Mouse (Mus musculus) myocyte (in vitro differentiated cells): ENCODE measurements at regions not wholly inside any gene's neighbourhood (a gene's known extent, or its start where the extent isn't known, plus 50 kb on each side); places are given as distances from the start of the nearest gene placed in this dataset.

ENCODE experiments used
- H3K27me3 ChIP-seq: one replicate; pipeline ENCODE4 v1.6.1; 2011; ENCODE audit not compliant: control insufficient read depth, insufficient read depth, insufficient read length
- H3K36me3 ChIP-seq: one replicate; pipeline ENCODE4 v1.6.1; 2011; ENCODE audit not compliant: control insufficient read depth, insufficient read depth
- H3K4me2 ChIP-seq: one replicate; pipeline ENCODE4 v1.6.1; 2011; ENCODE audit warnings: low read depth, control low read depth
- H3K4me3 ChIP-seq: one replicate; pipeline ENCODE4 v1.5.1; 2011; ENCODE audit warnings: mild to moderate bottlenecking, control low read depth, moderate library complexity
- H3K79me2 ChIP-seq: one replicate; pipeline ENCODE4 v1.6.1; 2011; ENCODE audit not compliant: control insufficient read depth, insufficient read depth
- H3ac ChIP-seq: one replicate; pipeline ENCODE4 v1.6.1; 2011; ENCODE audit not compliant: control insufficient read depth, insufficient read length
- CEBPB ChIP-seq: IDR thresholded peaks from 2 replicates; pipeline ENCODE4 v1.6.1; 2011; ENCODE audit warnings: mild to moderate bottlenecking, moderate library complexity; ENCODE audit not compliant: poor library complexity, insufficient read depth, severe bottlenecking
- E2F4 ChIP-seq: IDR thresholded peaks from one replicate; pipeline ENCODE4 v1.6.1; 2011; ENCODE audit warnings: mild to moderate bottlenecking, control low read depth, moderate library complexity; ENCODE audit not compliant: insufficient read depth
- MAX ChIP-seq: IDR thresholded peaks from one replicate; pipeline ENCODE4 v1.6.1; 2011; ENCODE audit warnings: low read depth, mild to moderate bottlenecking, control low read depth
- MYOD1 ChIP-seq, 3 experiments: IDR thresholded peaks; one replicate each; pipeline ENCODE4 v1.6.1; 2011; ENCODE audit warnings: control low read depth in 2 of 3, low read depth in 2 of 3, mild to moderate bottlenecking in 2 of 3, moderate library complexity in 1 of 3; ENCODE audit not compliant: insufficient read length in 2 of 3, control insufficient read depth in 1 of 3
- MYOG ChIP-seq, 3 experiments: IDR thresholded peaks; one replicate each; pipeline ENCODE4 v1.6.1; 2011; ENCODE audit warnings: control low read depth in 2 of 3, low read depth in 2 of 3, mild to moderate bottlenecking in 2 of 3; ENCODE audit not compliant: insufficient read length in 2 of 3, control insufficient read depth in 1 of 3, insufficient read depth in 1 of 3
- POLR2A ChIP-seq: IDR thresholded peaks from one replicate; pipeline ENCODE4 v1.6.1; 2011; ENCODE audit warnings: low read depth, mild to moderate bottlenecking, control low read depth, moderate library complexity; ENCODE audit not compliant: insufficient read length
- POLR2AphosphoS2 ChIP-seq: IDR thresholded peaks from one replicate; pipeline ENCODE4 v1.6.1; 2011; ENCODE audit warnings: low read depth, control low read depth; ENCODE audit not compliant: insufficient read length
- REST ChIP-seq: IDR thresholded peaks from one replicate; pipeline ENCODE4 v1.6.1; 2011; ENCODE audit warnings: mild to moderate bottlenecking, control low read depth, moderate library complexity; ENCODE audit not compliant: insufficient read depth, insufficient read length
- SRF ChIP-seq: IDR thresholded peaks from one replicate; pipeline ENCODE4 v1.6.1; 2011; ENCODE audit warnings: low read depth; ENCODE audit not compliant: control insufficient read depth, insufficient read length
- TCF12 ChIP-seq: IDR thresholded peaks from one replicate; pipeline ENCODE4 v1.6.1; 2011; ENCODE audit warnings: mild to moderate bottlenecking, control low read depth; ENCODE audit not compliant: poor library complexity, insufficient read depth, severe bottlenecking
- TCF3 ChIP-seq: IDR thresholded peaks from one replicate; pipeline ENCODE4 v1.6.1; 2011; ENCODE audit warnings: low read depth, control low read depth; ENCODE audit not compliant: insufficient read length
- USF1 ChIP-seq: IDR thresholded peaks from one replicate; pipeline ENCODE4 v1.6.1; 2011; ENCODE audit warnings: low read depth, mild to moderate bottlenecking, control low read depth, moderate library complexity

- Histone ChIP-seq H3K79me2 (no peaks in the 10 kb centered on the region), H3K4me3 (no peak overlapping the region), H3K27me3 (no peaks in the 10 kb centered on the region), H3K4me2 (no peak overlapping the region), H3ac (no peak overlapping the region), H3K36me3 (no peaks in the 10 kb centered on the region)
- TF ChIP-seq POLR2AphosphoS2 (no peak), TCF3 (no peak), E2F4 (no peak), SRF (no peak), MAX (no peak), TCF12 (no peak), CEBPB (no peak), MYOG (IDR thresholded peaks at IDR 0.05; ENCODE audit: control insufficient read depth in 1 of 3, insufficient read depth in 1 of 3, insufficient read length in 2 of 3, low read depth in 2 of 3) (no peak), USF1 (no peak), REST (no peak), MYOD1 (IDR thresholded peaks at IDR 0.05; ENCODE audit: control insufficient read depth in 1 of 3, insufficient read length in 2 of 3, low read depth in 2 of 3) (no peak), POLR2A (no peak)
These were observed 89.1 kb downstream of the Klf5 start for GRCm38 (mm10) chr14:99387581-99387980.

DNA sequence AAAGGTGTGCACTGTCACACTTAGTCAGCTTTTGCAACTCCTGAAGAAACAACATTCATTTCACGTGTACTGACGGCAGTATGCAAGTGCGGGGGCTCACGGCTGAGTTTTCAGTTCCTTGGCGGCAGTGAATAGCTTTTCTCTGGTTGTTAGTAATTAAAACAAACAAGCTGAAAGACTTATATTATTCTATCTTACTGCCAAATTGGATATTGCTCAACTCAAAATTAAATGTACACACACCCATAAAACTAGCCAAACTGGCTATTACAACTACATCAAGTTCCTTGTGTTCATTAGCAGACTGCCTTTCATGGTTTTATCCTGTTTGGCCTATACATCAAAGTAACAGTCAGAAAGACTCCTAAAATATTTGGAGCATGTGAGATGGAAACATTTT is 90.8 kb downstream of the Klf5 start:
- TF ChIP-seq POLR2AphosphoS2 (no peak), USF1 (no peak), POLR2A (no peak), CEBPB (no peak), E2F4 (no peak), TCF12 (no peak), MYOG (IDR thresholded peaks at IDR 0.05; ENCODE audit: control insufficient read depth in 1 of 3, insufficient read depth in 1 of 3, insufficient read length in 2 of 3, low read depth in 2 of 3) (no peak), TCF3 (no peak), REST (no peak), MYOD1 (IDR thresholded peaks at IDR 0.05; ENCODE audit: control insufficient read depth in 1 of 3, insufficient read length in 2 of 3, low read depth in 2 of 3) (no peak), SRF (no peak), MAX (no peak)
- Histone ChIP-seq H3K79me2 (no peaks in the 10 kb centered on the region), H3ac (no peak overlapping the region), H3K27me3 (no peaks in the 10 kb centered on the region), H3K36me3 (no peaks in the 10 kb centered on the region), H3K4me3 (no peak overlapping the region), H3K4me2 (no peak overlapping the region)

GRCm38 (mm10) chr14:99391700-99392099 is 93.2 kb downstream of the Klf5 start:
- no peaks in the 10 kb centered on the region for H3K36me3 ChIP-seq
- H3K27me3 ChIP-seq = no peaks in the 10 kb centered on the region
- H3ac ChIP-seq = no peak overlapping the region
- H3K4me3 ChIP-seq = no peak overlapping the region
- no peak for TF ChIP-seq E2F4
- no peak for TF ChIP-seq MYOG (IDR thresholded peaks at IDR 0.05; ENCODE audit: control insufficient read depth in 1 of 3, insufficient read depth in 1 of 3, insufficient read length in 2 of 3, low read depth in 2 of 3)
- TF ChIP-seq POLR2A = no peak
- TF ChIP-seq TCF3 = no peak
- TF ChIP-seq POLR2AphosphoS2 = no peak
- no peak for TF ChIP-seq MYOD1 (IDR thresholded peaks at IDR 0.05; ENCODE audit: control insufficient read depth in 1 of 3, insufficient read length in 2 of 3, low read depth in 2 of 3)
- TF ChIP-seq MAX = no peak
- TF ChIP-seq USF1 = no peak
- TF ChIP-seq TCF12 = no peak
- no peak for TF ChIP-seq REST
- no peak for TF ChIP-seq SRF
- TF ChIP-seq CEBPB = no peak
- no peak overlapping the region for H3K4me2 ChIP-seq
- H3K79me2 ChIP-seq = no peaks in the 10 kb centered on the region

GRCm38 (mm10) chr14:99392813-99393212 is 94.3 kb downstream of the Klf5 start:
- no peak overlapping the region for H3K4me2 ChIP-seq
- no peaks in the 10 kb centered on the region for H3K27me3 ChIP-seq
- no peak for TF ChIP-seq POLR2AphosphoS2
- TF ChIP-seq MYOD1 (IDR thresholded peaks at IDR 0.05; ENCODE audit: control insufficient read depth in 1 of 3, insufficient read length in 2 of 3, low read depth in 2 of 3) = no peak
- no peak for TF ChIP-seq USF1
- no peak for TF ChIP-seq CEBPB
- no peak for TF ChIP-seq TCF12
- TF ChIP-seq MYOG (IDR thresholded peaks at IDR 0.05; ENCODE audit: control insufficient read depth in 1 of 3, insufficient read depth in 1 of 3, insufficient read length in 2 of 3, low read depth in 2 of 3) = no peak
- TF ChIP-seq TCF3 = no peak
- TF ChIP-seq POLR2A = no peak
- no peak for TF ChIP-seq SRF
- no peak for TF ChIP-seq MAX
- H3K79me2 ChIP-seq = no peaks in the 10 kb centered on the region
- no peaks in the 10 kb centered on the region for H3K36me3 ChIP-seq
- no peak overlapping the region for H3K4me3 ChIP-seq
- no peak overlapping the region for H3ac ChIP-seq

DNA sequence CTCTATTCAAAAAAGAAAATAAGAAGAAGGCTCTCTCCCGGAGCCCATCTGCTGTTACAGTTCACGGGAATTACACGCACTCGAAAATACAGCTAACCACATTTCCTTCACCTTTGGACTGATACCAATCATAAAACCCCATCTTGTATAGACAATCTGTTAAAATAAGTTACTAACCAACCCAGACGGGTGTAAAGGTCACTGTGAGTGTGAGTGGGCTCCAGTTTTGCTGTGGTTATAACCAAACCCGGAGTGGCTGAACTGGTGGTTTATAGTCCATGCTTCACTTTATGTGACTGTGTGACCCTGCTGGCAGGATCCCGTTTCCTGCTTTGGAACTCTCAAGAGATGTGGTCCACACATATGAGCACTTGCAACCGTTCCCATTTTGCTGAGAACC is 95.1 kb downstream of the Klf5 start:
- Histone ChIP-seq H3ac (no peak overlapping the region), H3K27me3 (no peaks in the 10 kb centered on the region), H3K79me2 (no peaks in the 10 kb centered on the region), H3K36me3 (no peaks in the 10 kb centered on the region), H3K4me3 (no peak overlapping the region), H3K4me2 (no peak overlapping the region)
- no peak for TF ChIP-seq MYOG (IDR thresholded peaks at IDR 0.05; ENCODE audit: control insufficient read depth in 1 of 3, insufficient read depth in 1 of 3, insufficient read length in 2 of 3, low read depth in 2 of 3)
